Mouse (Mus musculus) MEL (cell line): Measurements from ENCODE around the gene Zfp563. TPM values are rescaled to one million over a fixed set of nuclear protein-coding genes. Genes with fewer than 3 reads are reported as not detected.

Experiments
- polyA plus RNA-seq, 2 experiments: library from polyadenylated mRNA; stranded (reverse) in 1 of 2; unstranded in 1 of 2; fragments of >175 nt in 1 of 2; fragments of >200 nt in 1 of 2; gene quantifications; 2 replicates each; pipeline versions ENCODE4 v1.2.1 to v1.2.4; 2012; ENCODE audit warnings: low replicate concordance in 2 of 2, low read depth in 1 of 2; ENCODE audit not compliant: insufficient read length in 2 of 2, insufficient read depth in 1 of 2, missing spikeins in 1 of 2
- total RNA-seq: library from RNA; depleted of rRNA; stranded (reverse); fragments of 300-350 nt; gene quantifications from 2 replicates; pipeline ENCODE4 v1.2.3, GENCODE M21; 2012; rRNA removed

The Zfp563 gene
- total and polyA plus RNA-seq, 3 experiments, result 0.95 to 1.6 TPM; not detected in 1

Other genes with a start within 250 kb of the Zfp563 start
- not detected in 2 replicates for gene Zfp870, start 197.7 kb upstream of the Zfp563 start, total RNA-seq
- gene Zfp870, start 197.7 kb upstream of the Zfp563 start, polyA plus RNA-seq, result under 1 TPM in 1 of 2 experiments, not detected in 1; 0.25 TPM
- gene Cyp4f14, start 172.0 kb upstream of the Zfp563 start, total RNA-seq, result not detected in 2 replicates
- not detected for gene Cyp4f14, start 172.0 kb upstream of the Zfp563 start, polyA plus RNA-seq
- 5.4 and 9.7 TPM in 2 replicates for gene Cyp4f13, start 141.9 kb upstream of the Zfp563 start, total RNA-seq
- 10 to 100 TPM in 1 of 2 experiments, not detected in 1; 19.3 TPM for gene Cyp4f13, start 141.9 kb upstream of the Zfp563 start, polyA plus RNA-seq
- gene Zfp472, start 123.5 kb upstream of the Zfp563 start, total RNA-seq, result 9.8 and 13.4 TPM in 2 replicates
- 1 to 10 TPM in 1 of 2 experiments, not detected in 1; 7.1 TPM for gene Zfp472, start 123.5 kb upstream of the Zfp563 start, polyA plus RNA-seq
- 3.2 and 4.7 TPM in 2 replicates for gene Zfp952, start 96.2 kb upstream of the Zfp563 start, total RNA-seq
- 1 to 10 TPM in 1 of 2 experiments, not detected in 1; 2.9 TPM for gene Zfp952, start 96.2 kb upstream of the Zfp563 start, polyA plus RNA-seq
- 1.4 and 1.5 TPM in 2 replicates for gene Zfp763, start 55.9 kb upstream of the Zfp563 start, total RNA-seq
- 1 to 10 TPM in 1 of 2 experiments, not detected in 1; 1.3 TPM for gene Zfp763, start 55.9 kb upstream of the Zfp563 start, polyA plus RNA-seq
- not detected in 2 replicates for gene 4921501E09Rik, start 21.3 kb upstream of the Zfp563 start, total RNA-seq
- not detected for gene 4921501E09Rik, start 21.3 kb upstream of the Zfp563 start, polyA plus RNA-seq
- not detected in 2 replicates for gene Morc2b, start 50.4 kb downstream of the Zfp563 start, total RNA-seq
- gene Morc2b, start 50.4 kb downstream of the Zfp563 start, polyA plus RNA-seq, result not detected
- gene Olfr55, start 79.1 kb downstream of the Zfp563 start, total RNA-seq, result not detected in 2 replicates
- gene Olfr55, start 79.1 kb downstream of the Zfp563 start, polyA plus RNA-seq, result not detected
- gene Olfr239, start 102.0 kb downstream of the Zfp563 start, total RNA-seq, result not detected in 2 replicates
- not detected for gene Olfr239, start 102.0 kb downstream of the Zfp563 start, polyA plus RNA-seq
- gene Olfr1564, start 132.4 kb downstream of the Zfp563 start, total RNA-seq, result not detected in 2 replicates
- gene Olfr1564, start 132.4 kb downstream of the Zfp563 start, polyA plus RNA-seq, result under 1 TPM in 1 of 2 experiments, not detected in 1; 0.08 TPM
- 8.5 and 9.7 TPM in 2 replicates for gene Zfp955a, start 165.8 kb downstream of the Zfp563 start, total RNA-seq
- gene Zfp955a, start 165.8 kb downstream of the Zfp563 start, polyA plus RNA-seq, result 1 to 10 TPM in 1 of 2 experiments, not detected in 1; 6.2 TPM
- not detected in 2 replicates for gene Olfr63, start 175.4 kb downstream of the Zfp563 start, total RNA-seq
- under 1 TPM in 1 of 2 experiments, not detected in 1; 0.10 TPM for gene Olfr63, start 175.4 kb downstream of the Zfp563 start, polyA plus RNA-seq
- 6.7 and 7.7 TPM in 2 replicates for gene Zfp955b, start 200.2 kb downstream of the Zfp563 start, total RNA-seq
- gene Zfp955b, start 200.2 kb downstream of the Zfp563 start, polyA plus RNA-seq, result 10 to 100 TPM in 1 of 2 experiments, not detected in 1; 12.2 TPM